Mouse (Mus musculus) B cell, adult 2 months (primary cell): ENCODE measurements around the gene Tank.
A peak's percentile ranks its signal among the peaks of the same experiment; 100 is the strongest.

Experiments
- DNase-seq, 2 experiments: peaks; one replicate each; pipeline ENCODE4 v3.0.0; 2022

The Tank gene

GRCm38 (mm10) chr2:61580555-61581080 lies 2.2 kb downstream of the Tank start:
- DNase-seq, result no peak

GRCm38 (mm10) chr2:61582578-61583315 lies 4.4 kb downstream of the Tank start:
- no peak for DNase-seq

- DNase-seq, result peak; percentile 38 to 42
Observed at GRCm38 (mm10) chr2:61585447-61585846, 7.1 kb downstream of the Tank start.

GRCm38 (mm10) chr2:61586166-61586565 lies 7.8 kb downstream of the Tank start:
- no peak for DNase-seq

- DNase-seq, result no peak
Observed at GRCm38 (mm10) chr2:61590751-61591150, 12.4 kb downstream of the Tank start.

GRCm38 (mm10) chr2:61592095-61592494 lies 13.7 kb downstream of the Tank start:
- no peak for DNase-seq

- DNase-seq, result no peak
Observed at GRCm38 (mm10) chr2:61592699-61593029, 14.3 kb downstream of the Tank start.

GRCm38 (mm10) chr2:61593030-61593811 lies 14.8 kb downstream of the Tank start:
- peak; percentile 98 to 99 for DNase-seq

- DNase-seq, result peak in 1 of 2 experiments; percentile 38
Observed at GRCm38 (mm10) chr2:61593871-61594304, 15.5 kb downstream of the Tank start.

- no peak for DNase-seq
Observed at GRCm38 (mm10) chr2:61599730-61600129, 21.3 kb downstream of the Tank start.

- no peak for DNase-seq
Observed at GRCm38 (mm10) chr2:61603461-61603860, 25.1 kb downstream of the Tank start.

- DNase-seq, result no peak
Observed at GRCm38 (mm10) chr2:61606942-61607341, 28.6 kb downstream of the Tank start.

- no peak for DNase-seq
Observed at GRCm38 (mm10) chr2:61623996-61624395, 45.6 kb downstream of the Tank start.

GRCm38 (mm10) chr2:61630864-61631555 lies 52.6 kb downstream of the Tank start:
- no peak for DNase-seq

GRCm38 (mm10) chr2:61635099-61635498 lies 56.7 kb downstream of the Tank start:
- DNase-seq, result no peak

GRCm38 (mm10) chr2:61638182-61638581 lies 59.8 kb downstream of the Tank start:
- no peak for DNase-seq

GRCm38 (mm10) chr2:61642452-61643368 lies 64.3 kb downstream of the Tank start:
- peak; percentile 56 to 58 for DNase-seq

- no peak for DNase-seq
Observed at GRCm38 (mm10) chr2:61651206-61651605, 72.8 kb downstream of the Tank start.

GRCm38 (mm10) chr2:61651640-61652039 lies 73.3 kb downstream of the Tank start:
- no peak for DNase-seq

GRCm38 (mm10) chr2:61655046-61655381 lies 76.6 kb downstream of the Tank start:
- peak in 1 of 2 experiments; percentile 13 for DNase-seq

- DNase-seq, result peak; percentile 30 to 37
Observed at GRCm38 (mm10) chr2:61655382-61656281, 77.2 kb downstream of the Tank start.
